In the genomic region with DNA sequence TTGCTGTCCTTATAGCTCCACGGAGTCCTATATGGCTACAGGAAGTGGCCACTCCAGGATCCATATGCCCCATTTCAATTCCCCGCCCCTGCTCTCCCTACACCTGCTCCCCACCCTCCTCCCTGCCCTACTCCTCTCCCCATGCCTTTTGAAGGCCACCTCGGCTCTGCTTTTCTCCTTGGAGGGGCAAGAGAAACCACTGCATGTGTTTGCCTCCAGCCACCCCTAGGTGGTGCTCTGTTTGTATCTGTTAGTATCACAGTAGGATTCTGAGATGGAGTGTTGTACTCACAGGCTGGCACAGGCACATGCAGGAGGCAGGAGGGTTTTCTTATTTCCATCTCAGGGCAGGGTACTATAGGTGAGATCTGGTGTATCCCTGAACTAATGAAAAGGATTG, we compare ENCODE assay signal across 9 mouse cellular contexts.
DNase-seq lines count a peak whose midpoint lies in the region; ATAC-seq and TF ChIP-seq lines count a peak whose summit lies in the region.
"Had no signal": no experiment of that assay in that cellular context is flagged by ENCODE, and none has a peak within 500 bp of the region (broad histone marks: within the 10 kb centered on the region; RNA-seq: fewer than 3 reads in every experiment).

No protein-coding gene starts in this region.

- TF ChIP-seq POLR2A in olfactory bulb, adult 2 months (IDR thresholded peaks at IDR 0.05; ENCODE audit: insufficient read depth, low read depth, low read length): no peak

- no peaks in the 10 kb centered on the region for H3K36me3 ChIP-seq in liver, postnatal 0 days (replicated peaks; ENCODE audit: insufficient read depth, low read length)
- H3K36me3 ChIP-seq: lung, embryonic 15.5 days had no signal

- no peak overlapping the region for H3K4me2 ChIP-seq in liver, postnatal 0 days (ENCODE audit: low read depth, low read length)
- H3K4me2 ChIP-seq: lung, embryonic 15.5 days had no signal

- no peak for ATAC-seq in liver, postnatal 0 days

- no peaks in the 10 kb centered on the region for H3K4me1 ChIP-seq in liver, postnatal 0 days (ENCODE audit: insufficient read depth)
- peaks cover 4% of the 10 kb centered on the region for H3K4me1 ChIP-seq in olfactory bulb, adult 2 months (ENCODE audit: control insufficient read depth, insufficient read depth, low read length)
- H3K4me1 ChIP-seq: lung, embryonic 15.5 days had no signal

- WGBS in liver, postnatal 0 days (ENCODE audit: insufficient replicate concordance): 26% methylated on average over 3 of the region's 3 CpGs
- 44% methylated on average over 3 of the region's 3 CpGs for WGBS in olfactory bulb, adult 2 months

- DNase-seq in urinary bladder, postnatal 14 days (ENCODE audit: low spot score): peak; percentile 45
- no peak for DNase-seq in urinary bladder, adult 18-20 months (ENCODE audit: low spot score in 2 of 2)
- peak; percentile 50 for DNase-seq in cerebellum, adult 11-12 months
- peak; percentile 37 for DNase-seq in forelimb bud, embryonic 11.5 days (ENCODE audit: low read depth, low spot score)
- DNase-seq in kidney, postnatal 10 days: peak; percentile 68
- peak; percentile 36 for DNase-seq in liver, postnatal 0 days
- peak; percentile 23 to 24 for DNase-seq in thymus, postnatal 36 days

- no peak for TF ChIP-seq EP300 in liver, postnatal 0 days (IDR thresholded peaks at IDR 0.05; ENCODE audit: low read depth)

- no peak overlapping the region for H3K4me3 ChIP-seq in liver, postnatal 0 days (ENCODE audit: low read depth, low read length)
- no peak overlapping the region for H3K4me3 ChIP-seq in olfactory bulb, adult 2 months (ENCODE audit: insufficient read depth, low read depth, low read length)
- H3K4me3 ChIP-seq: lung, embryonic 15.5 days had no signal

- TF ChIP-seq CTCF in liver, postnatal 0 days (IDR thresholded peaks at IDR 0.05; ENCODE audit: low read depth): peak; percentile 67
- TF ChIP-seq CTCF in olfactory bulb, adult 2 months (IDR thresholded peaks at IDR 0.05; ENCODE audit: insufficient read depth, low read depth, low read length): peak; percentile 44; the same call in 1 of the 2 replicates

- no peaks in the 10 kb centered on the region for H3K9me3 ChIP-seq in liver, postnatal 0 days (ENCODE audit: low read length)
- H3K9me3 ChIP-seq: lung, embryonic 15.5 days had no signal

- no peak overlapping the region for H3K9ac ChIP-seq in liver, postnatal 0 days (replicated peaks)
- H3K9ac ChIP-seq: lung, embryonic 15.5 days had no signal

- no peaks in the 10 kb centered on the region for H3K27me3 ChIP-seq in liver, postnatal 0 days (ENCODE audit: insufficient read depth, low read length)
- H3K27me3 ChIP-seq: lung, embryonic 15.5 days had no signal

- no peak overlapping the region for H3K27ac ChIP-seq in liver, postnatal 0 days (ENCODE audit: low read depth)
- no peak overlapping the region for H3K27ac ChIP-seq in olfactory bulb, adult 2 months (ENCODE audit: insufficient read depth, low read depth, low read length)
- H3K27ac ChIP-seq: lung, embryonic 15.5 days had no signal

Comparison
In these comparisons a context has a peak if more than half of its experiments do, and no peak if none do; other contexts are left out.
1. DNase-seq: peak in urinary bladder, postnatal 14 days (single experiment), cerebellum, adult 11-12 months (single experiment), forelimb bud, embryonic 11.5 days (single experiment), kidney, postnatal 10 days (single experiment), liver, postnatal 0 days (single experiment) and thymus, postnatal 36 days (2 of 2); none in urinary bladder, adult 18-20 months (0 of 2).